Mouse (Mus musculus) C2C12 (cell line): Measurements from ENCODE around the gene 1700016D06Rik. TPM values are rescaled to one million over a fixed set of nuclear protein-coding genes. Genes with fewer than 3 reads are reported as not detected.
A peak's percentile ranks its signal among the peaks of the same experiment; 100 is the strongest.
"Not testable (repeated sequence)": the region's sequence is repeated elsewhere in the genome, so short reads cannot be mapped to it uniquely, and the experiment has no call there.

Experiments
- H3K27me3 ChIP-seq: one replicate; pipeline ENCODE4 v1.6.1; 2011; ENCODE audit not compliant: control insufficient read depth, insufficient read depth, insufficient read length
- H3K36me3 ChIP-seq: one replicate; pipeline ENCODE4 v1.6.1; 2011; ENCODE audit not compliant: control insufficient read depth, insufficient read depth
- H3K4me3 ChIP-seq: one replicate; pipeline ENCODE4 v1.5.1; 2011; ENCODE audit warnings: mild to moderate bottlenecking, control low read depth; ENCODE audit not compliant: poor library complexity, insufficient read depth, severe bottlenecking
- H3K79me2 ChIP-seq: one replicate; pipeline ENCODE4 v1.6.1; 2011; ENCODE audit not compliant: control insufficient read depth, insufficient read depth
- H3K79me3 ChIP-seq: one replicate; pipeline ENCODE4 v1.6.1; 2011; ENCODE audit warnings: low read depth, control low read depth
- H3ac ChIP-seq: one replicate; pipeline ENCODE3; 2011; ENCODE audit warnings: low read depth; ENCODE audit not compliant: control insufficient read depth, insufficient read length
- CEBPB ChIP-seq: IDR thresholded peaks from one replicate; pipeline ENCODE4 v1.6.1; 2011; ENCODE audit warnings: low read depth, mild to moderate bottlenecking, control low read depth, moderate library complexity
- CTCF ChIP-seq: IDR thresholded peaks from one replicate; pipeline ENCODE4 v1.5.1; 2011; ENCODE audit not compliant: control insufficient read depth, insufficient read depth, insufficient read length
- FOSL1 ChIP-seq: IDR thresholded peaks from one replicate; pipeline ENCODE4 v1.8.0; 2011; ENCODE audit warnings: mild to moderate bottlenecking, low read length; ENCODE audit not compliant: poor library complexity, insufficient read depth, severe bottlenecking
- MAX ChIP-seq: IDR thresholded peaks from one replicate; pipeline ENCODE4 v1.6.1; 2011; ENCODE audit warnings: mild to moderate bottlenecking, control low read depth
- MYOD1 ChIP-seq: IDR thresholded peaks from one replicate; pipeline ENCODE4 v1.6.1; 2011; ENCODE audit warnings: low read depth; ENCODE audit not compliant: control insufficient read depth, insufficient read length
- MYOG ChIP-seq: IDR thresholded peaks from one replicate; pipeline ENCODE4 v1.6.1; 2011; ENCODE audit not compliant: control insufficient read depth, insufficient read length; ENCODE audit errors: extremely low read depth
- USF1 ChIP-seq: IDR thresholded peaks from one replicate; pipeline ENCODE4 v1.6.1; 2011; ENCODE audit warnings: low read depth, mild to moderate bottlenecking, control low read depth, moderate library complexity
- polyA plus RNA-seq: library from polyadenylated mRNA; unstranded; fragments of >200 nt; fragmentation: generic; extraction: Trizol; gene quantifications from one replicate; pipeline ENCODE4 v1.2.1, GENCODE M21; 2012; ENCODE audit warnings: missing spikeins

1700016D06Rik gene
- polyA plus RNA-seq, 1 experiment, result not detected

DNA sequence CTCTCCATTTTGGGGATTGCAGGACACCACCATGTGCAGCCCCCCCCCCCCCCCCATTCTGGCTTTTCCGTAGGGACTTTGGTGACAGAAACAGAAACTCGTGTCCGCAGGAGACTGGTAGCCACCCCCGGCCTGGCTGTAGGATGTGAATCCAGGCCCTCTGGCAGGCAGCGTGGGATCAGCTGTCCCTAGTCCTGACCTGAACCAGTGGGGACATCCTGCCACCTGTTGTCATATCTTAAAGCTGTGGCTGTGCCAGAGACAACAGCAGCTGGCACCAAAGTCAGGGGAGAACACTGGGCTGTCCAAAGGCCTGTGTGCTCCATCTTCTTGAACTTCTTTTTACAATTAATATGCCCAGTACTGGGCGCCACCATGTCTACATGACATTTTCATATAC lies 9.1 kb downstream of the 1700016D06Rik start:
- H3K4me3 ChIP-seq, result no peak overlapping the region
- no peaks in the 10 kb centered on the region for H3K36me3 ChIP-seq
- no peaks in the 10 kb centered on the region for H3K79me3 ChIP-seq
- no peaks in the 10 kb centered on the region for H3K27me3 ChIP-seq
- no peaks in the 10 kb centered on the region for H3K79me2 ChIP-seq
- TF ChIP-seq MAX (no peak), MYOD1 (peak; percentile 63)
- no peak overlapping the region for H3ac ChIP-seq

DNA sequence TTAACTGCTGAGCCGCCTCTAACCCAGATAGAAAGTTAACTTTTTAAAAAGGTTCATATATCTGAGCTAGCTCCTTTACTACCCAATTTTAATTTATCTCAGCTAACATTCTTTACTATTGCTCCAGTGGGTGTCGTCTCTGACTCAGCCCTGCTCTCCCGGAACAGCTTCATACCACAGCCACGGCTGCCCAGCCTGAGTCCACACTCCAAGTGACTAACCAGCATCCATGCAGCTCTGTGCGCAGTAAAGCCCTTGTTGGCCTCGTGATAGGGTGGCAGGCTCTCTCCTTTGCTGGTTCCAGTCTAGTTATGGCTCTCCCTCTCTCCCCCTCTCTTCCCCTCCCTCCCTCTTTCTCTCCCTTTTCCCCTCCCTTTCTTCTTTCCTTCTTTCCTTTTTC lies 9.6 kb downstream of the 1700016D06Rik start:
- H3K79me2 ChIP-seq, result no peaks in the 10 kb centered on the region
- no peak overlapping the region for H3ac ChIP-seq
- no peaks in the 10 kb centered on the region for H3K27me3 ChIP-seq
- H3K36me3 ChIP-seq, result no peaks in the 10 kb centered on the region
- no peaks in the 10 kb centered on the region for H3K79me3 ChIP-seq
- no peak overlapping the region for H3K4me3 ChIP-seq
- TF ChIP-seq CTCF (no peak), USF1 (no peak), FOSL1 (no peak), MYOD1 (no peak)

DNA sequence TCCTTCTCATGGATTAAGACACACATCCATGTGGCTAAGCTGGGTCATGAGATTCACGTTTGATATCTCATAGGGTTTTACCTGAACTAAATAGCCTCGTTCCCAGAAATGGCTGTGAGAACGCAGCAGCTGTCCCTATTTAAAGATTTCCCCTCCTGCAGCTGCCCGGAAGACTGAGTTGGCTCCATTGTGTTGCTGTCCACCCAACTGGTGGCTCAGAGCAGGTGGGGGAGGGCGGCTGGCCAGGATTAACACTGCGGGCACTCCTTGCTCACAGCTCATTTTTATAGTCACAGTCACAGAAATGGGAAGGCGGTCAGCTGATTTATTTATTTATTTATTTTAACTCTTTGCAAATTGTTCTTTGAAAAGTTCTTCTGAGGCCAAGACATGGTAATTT lies 10.9 kb downstream of the 1700016D06Rik start:
- Histone ChIP-seq H3K79me3 (no peaks in the 10 kb centered on the region), H3K36me3 (no peaks in the 10 kb centered on the region), H3ac (no peak overlapping the region), H3K27me3 (no peaks in the 10 kb centered on the region), H3K79me2 (no peaks in the 10 kb centered on the region), H3K4me3 (no peak overlapping the region)
- peak; percentile 44 for TF ChIP-seq MYOD1
- TF ChIP-seq MYOG, result no peak

DNA sequence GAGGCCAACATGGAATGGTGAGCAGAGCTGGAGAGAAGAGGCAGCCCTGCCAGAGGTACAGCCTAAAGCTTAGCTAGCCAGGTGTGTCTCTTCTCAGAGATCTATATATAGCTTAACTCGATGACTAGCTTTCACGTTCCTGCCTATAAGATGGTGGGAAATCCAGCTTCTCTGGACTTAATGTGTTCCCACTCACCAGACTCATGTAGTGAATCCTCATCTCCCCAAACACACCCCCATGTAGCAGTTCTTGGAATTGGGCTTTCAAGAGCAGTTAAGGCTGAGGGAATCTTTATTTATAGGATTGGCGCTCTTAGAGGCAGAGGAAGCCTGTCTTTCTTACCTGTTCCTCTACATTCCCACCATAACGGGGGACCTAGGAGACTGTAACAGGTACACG lies 13.6 kb downstream of the 1700016D06Rik start:
- H3K79me3 ChIP-seq, result no peaks in the 10 kb centered on the region
- peaks cover 5% of the 10 kb centered on the region for H3K27me3 ChIP-seq
- no peaks in the 10 kb centered on the region for H3K79me2 ChIP-seq
- no peak overlapping the region for H3K4me3 ChIP-seq
- no peak overlapping the region for H3ac ChIP-seq
- no peaks in the 10 kb centered on the region for H3K36me3 ChIP-seq
- no peak for TF ChIP-seq USF1
- TF ChIP-seq CEBPB, result no peak
- TF ChIP-seq MYOG, result no peak
- TF ChIP-seq CTCF, result no peak
- no peak for TF ChIP-seq MYOD1

DNA sequence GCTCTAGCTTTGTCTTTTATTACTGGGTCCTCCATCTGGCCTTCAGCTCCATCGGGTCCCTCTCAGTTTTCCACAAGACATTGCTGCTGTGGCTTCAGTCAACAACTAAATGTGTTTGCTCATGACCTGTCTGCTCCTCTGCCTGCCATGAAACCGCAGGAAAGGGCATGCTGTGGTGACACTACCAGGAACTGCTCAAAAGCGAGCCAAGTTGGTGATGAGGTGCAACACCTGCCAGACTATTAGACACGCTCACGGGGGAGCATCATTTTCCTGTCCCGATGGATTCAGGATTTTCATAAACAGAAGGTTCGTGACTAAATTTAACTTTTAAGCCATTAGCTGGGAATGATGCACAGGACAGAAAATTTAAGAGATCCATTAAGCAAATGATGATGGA lies 16.3 kb downstream of the 1700016D06Rik start:
- H3K4me3 ChIP-seq, result no peak overlapping the region
- TF ChIP-seq MYOG (no peak), FOSL1 (no peak), MYOD1 (no peak), CTCF (no peak), MAX (no peak), USF1 (no peak)
- H3K36me3 ChIP-seq, result no peaks in the 10 kb centered on the region
- H3K79me2 ChIP-seq, result no peaks in the 10 kb centered on the region
- H3K79me3 ChIP-seq, result no peaks in the 10 kb centered on the region
- peaks cover 5% of the 10 kb centered on the region for H3K27me3 ChIP-seq
- no peak overlapping the region for H3ac ChIP-seq

- TF ChIP-seq USF1, result no peak
- TF ChIP-seq CEBPB, result no peak
- TF ChIP-seq FOSL1, result no peak
- TF ChIP-seq MYOG, result no peak
- TF ChIP-seq MAX, result no peak
- TF ChIP-seq CTCF, result no peak
- no peak for TF ChIP-seq MYOD1
- Histone ChIP-seq H3K79me2 (no peaks in the 10 kb centered on the region), H3ac (no peak overlapping the region), H3K79me3 (no peaks in the 10 kb centered on the region), H3K36me3 (no peaks in the 10 kb centered on the region), H3K27me3 (peaks cover 17% of the 10 kb centered on the region), H3K4me3 (no peak overlapping the region)
Measured at GRCm38 (mm10) chr8:11668308-11668707, 32.6 kb downstream of the 1700016D06Rik start.

DNA sequence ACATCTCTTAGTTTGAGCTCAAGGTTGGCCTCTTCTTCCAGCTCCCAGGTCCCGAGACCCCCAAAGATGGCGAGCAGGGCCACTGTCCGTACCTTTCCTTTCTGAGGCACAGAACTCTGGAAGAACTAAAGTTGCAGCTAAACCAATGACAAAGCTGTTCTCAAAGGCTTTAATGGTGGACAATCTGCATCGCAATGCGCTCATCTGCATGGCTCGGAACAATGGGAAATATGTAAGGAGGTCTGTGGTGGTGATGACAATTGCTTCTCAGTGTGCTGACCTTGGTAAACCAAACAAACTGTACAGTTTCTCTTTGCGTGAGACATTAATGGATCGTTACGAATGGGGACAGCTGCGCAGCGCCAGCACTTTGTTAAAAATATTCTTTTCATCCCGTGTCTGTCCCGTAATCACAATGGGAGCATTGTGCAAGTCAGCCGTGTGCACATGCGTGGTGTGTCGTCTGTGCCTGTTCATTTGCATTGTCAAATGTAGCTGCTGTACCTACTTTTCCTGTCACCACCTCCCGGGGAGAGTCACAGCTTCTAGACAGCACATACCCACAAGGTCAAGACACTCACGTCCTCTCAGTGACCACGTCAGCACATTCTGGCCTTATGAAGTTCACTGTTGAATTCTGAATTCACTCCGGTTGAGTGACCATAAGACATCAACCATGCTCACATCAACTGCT lies 34.7 kb downstream of the 1700016D06Rik start:
- not testable (repeated sequence) for H3ac ChIP-seq, H3K4me3 ChIP-seq, H3K79me3 ChIP-seq, H3K27me3 ChIP-seq, H3K36me3 ChIP-seq, H3K79me2 ChIP-seq
